Mouse (Mus musculus) kidney, adult 2 months (tissue): ENCODE data around the gene Fam53b. TPM values are rescaled to one million over a fixed set of nuclear protein-coding genes. Genes with fewer than 3 reads are reported as not detected.

Source experiments
- DNase-seq: peaks from one replicate; pipeline ENCODE4 v3.0.0; 2021
- H3K27ac ChIP-seq: fragments of 200-500 bp; 2 replicates; pipeline ENCODE4 v1.5.1; 2012; ENCODE audit warnings: low read depth, low read length, control low read depth, inconsistent platforms; ENCODE audit not compliant: insufficient read depth
- H3K27me3 ChIP-seq: fragments of 200-500 bp; replicated peaks from 2 replicates; pipeline ENCODE4 v1.6.1; 2012; ENCODE audit warnings: mild to moderate bottlenecking, moderate library complexity, low read length, inconsistent platforms; ENCODE audit not compliant: control insufficient read depth, insufficient read depth
- H3K36me3 ChIP-seq: fragments of 200-500 bp; 2 replicates; pipeline ENCODE4 v1.6.1; 2012; ENCODE audit warnings: mild to moderate bottlenecking, moderate library complexity, low read length, inconsistent platforms; ENCODE audit not compliant: control insufficient read depth, insufficient read depth
- H3K4me1 ChIP-seq: fragments of 200-500 bp; 2 replicates; pipeline ENCODE4 v1.6.1; 2011; ENCODE audit warnings: low read length; ENCODE audit not compliant: control insufficient read depth, insufficient read depth
- H3K4me3 ChIP-seq: fragments of 200-500 bp; 2 replicates; pipeline ENCODE4 v1.5.1; 2011; ENCODE audit warnings: mild to moderate bottlenecking, low read depth, low read length, control low read depth; ENCODE audit not compliant: insufficient read depth
- CTCF ChIP-seq: fragments of 200-500 bp; conservative IDR thresholded peaks from 2 replicates; pipeline ENCODE4 v1.5.1; 2011; ENCODE audit warnings: low read depth, mild to moderate bottlenecking, control low read depth, low read length, moderate library complexity, mixed read lengths; ENCODE audit not compliant: insufficient read depth, insufficient read length
- POLR2A ChIP-seq: fragments of 200-500 bp; IDR thresholded peaks from one replicate; pipeline ENCODE4 v1.6.1; 2011; ENCODE audit warnings: low read depth, low read length, control low read depth
- WGBS: fragments of 180-500 bp; shearing (Covaris S2); methylation state at CpG from one replicate; pipeline ENCODE4 v1.1.7; 2018; 5-methylcytosine and 5-hydroxymethylcytosine counted together
- polyA plus RNA-seq: library from polyadenylated mRNA; depleted of rRNA; stranded (reverse); fragments of >200 nt; gene quantifications from 2 replicates; pipeline ENCODE4 v1.2.3, GENCODE M21; 2012

Fam53b gene
- polyA plus RNA-seq, 1 experiment, result 29.3 TPM

DNA sequence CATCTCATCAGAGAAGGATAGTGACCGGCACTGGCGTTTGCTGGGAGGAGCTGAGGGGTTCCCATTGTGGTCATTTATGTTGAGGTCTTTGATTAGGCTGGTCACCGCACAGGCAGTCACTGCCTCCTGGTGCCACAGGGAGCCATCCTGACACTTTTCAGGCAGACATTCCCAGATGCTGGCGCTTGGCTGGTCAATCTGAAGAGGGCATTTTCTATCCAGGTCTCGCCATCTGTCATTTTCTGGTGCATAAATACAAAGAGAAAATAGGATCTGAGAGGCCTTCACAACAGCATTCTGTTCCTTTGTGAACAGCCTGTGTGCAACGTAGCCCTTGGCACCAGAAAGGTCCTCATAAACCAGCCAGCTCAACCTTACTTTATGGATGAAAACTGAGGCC is 53.8 kb downstream of the Fam53b start:
- peaks cover 6% of the 10 kb centered on the region; the same call in 1 of the 2 replicates for H3K4me1 ChIP-seq
- TF ChIP-seq CTCF, result no peak
- no peak for TF ChIP-seq POLR2A
- no peaks in the 10 kb centered on the region for H3K27me3 ChIP-seq
- DNase-seq, result no peak
- no peak overlapping the region for H3K27ac ChIP-seq
- no peak overlapping the region for H3K4me3 ChIP-seq
- peaks cover 3% of the 10 kb centered on the region for H3K36me3 ChIP-seq
- WGBS, result 96% methylated on average over 6 of the region's 6 CpGs

DNA sequence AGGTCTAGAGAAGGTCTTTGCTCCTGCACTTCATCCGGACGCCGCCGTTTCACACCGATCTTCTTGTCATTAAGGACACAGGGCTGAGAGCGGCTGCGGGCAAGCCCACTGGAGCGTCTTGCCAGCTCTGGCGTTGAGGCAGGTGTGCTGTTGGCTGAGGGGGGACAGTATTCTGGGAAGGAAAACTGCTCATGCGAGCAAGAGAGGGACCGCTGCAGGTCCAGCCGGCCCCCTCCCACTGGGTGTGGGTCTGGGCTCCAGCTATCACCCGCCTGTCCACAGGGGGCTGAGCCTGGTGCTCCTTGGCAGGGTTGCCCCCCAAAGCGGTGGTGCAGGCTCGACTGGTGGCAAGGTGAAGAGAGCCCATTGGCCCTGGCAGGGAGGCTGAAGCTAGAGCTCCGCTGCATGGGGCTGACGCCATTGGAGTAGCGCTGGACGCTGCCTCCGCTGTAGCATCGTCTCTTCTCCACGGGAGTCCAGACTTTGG is 54.2 kb downstream of the Fam53b start:
- Histone ChIP-seq H3K36me3 (peaks cover 3% of the 10 kb centered on the region), H3K27ac (no peak overlapping the region), H3K4me1 (peaks cover 6% of the 10 kb centered on the region; the same call in 1 of the 2 replicates), H3K27me3 (no peaks in the 10 kb centered on the region), H3K4me3 (no peak overlapping the region)
- TF ChIP-seq CTCF (no peak), POLR2A (no peak)
- DNase-seq, result no peak
- 89% methylated on average over 22 of the region's 22 CpGs for WGBS

DNA sequence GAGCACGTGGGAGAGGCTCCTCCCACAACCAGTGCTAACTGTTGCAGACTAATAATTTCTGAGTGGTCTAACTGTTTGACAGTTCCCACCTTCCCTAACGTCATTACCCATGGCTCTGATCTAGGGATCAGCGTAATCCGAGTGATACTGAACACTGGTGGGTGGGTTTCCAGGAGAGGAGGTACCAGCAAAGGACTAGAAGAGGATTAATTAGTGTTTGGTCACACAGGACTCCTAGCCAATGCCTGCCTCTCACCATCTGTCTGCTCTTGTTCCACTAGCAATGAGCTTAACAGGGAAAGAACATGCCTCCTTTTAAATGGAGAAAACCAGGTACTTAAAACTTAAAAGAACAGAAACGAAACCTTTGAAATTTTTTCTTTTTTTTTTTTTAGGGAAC is 54.8 kb downstream of the Fam53b start:
- no peak for DNase-seq
- Histone ChIP-seq H3K27ac (no peak overlapping the region), H3K4me1 (peaks cover 6% of the 10 kb centered on the region; the same call in 1 of the 2 replicates), H3K27me3 (no peaks in the 10 kb centered on the region), H3K36me3 (peaks cover 3% of the 10 kb centered on the region), H3K4me3 (no peak overlapping the region)
- WGBS, result 79% methylated on average over 5 of the region's 5 CpGs
- TF ChIP-seq POLR2A (no peak), CTCF (no peak)

DNA sequence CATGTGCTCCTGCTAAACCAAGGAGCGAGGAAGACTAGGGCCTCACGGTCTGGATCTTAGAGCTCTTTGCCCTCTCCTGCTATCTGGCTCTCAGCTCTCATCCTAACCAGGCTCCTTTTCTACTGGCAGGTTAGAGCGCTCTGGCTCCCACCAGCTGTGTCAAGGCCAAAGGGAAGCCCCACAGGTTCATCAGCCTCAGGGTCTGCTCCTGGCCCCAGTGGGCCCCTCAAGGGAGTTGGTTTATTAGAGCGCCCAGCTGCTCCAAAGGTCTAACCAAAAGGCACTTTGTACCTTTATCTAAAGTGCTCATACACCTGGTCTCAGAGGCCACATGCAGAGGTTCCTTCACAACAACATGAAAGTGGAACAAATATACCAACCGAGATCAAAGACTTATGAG is 57.4 kb downstream of the Fam53b start:
- no peak for DNase-seq
- WGBS, result 84% methylated on average over 5 of the region's 5 CpGs
- Histone ChIP-seq H3K27me3 (no peaks in the 10 kb centered on the region), H3K27ac (no peak overlapping the region), H3K4me3 (no peak overlapping the region), H3K36me3 (peaks cover 3% of the 10 kb centered on the region), H3K4me1 (peaks cover 17% of the 10 kb centered on the region)
- TF ChIP-seq CTCF (no peak), POLR2A (no peak)

DNA sequence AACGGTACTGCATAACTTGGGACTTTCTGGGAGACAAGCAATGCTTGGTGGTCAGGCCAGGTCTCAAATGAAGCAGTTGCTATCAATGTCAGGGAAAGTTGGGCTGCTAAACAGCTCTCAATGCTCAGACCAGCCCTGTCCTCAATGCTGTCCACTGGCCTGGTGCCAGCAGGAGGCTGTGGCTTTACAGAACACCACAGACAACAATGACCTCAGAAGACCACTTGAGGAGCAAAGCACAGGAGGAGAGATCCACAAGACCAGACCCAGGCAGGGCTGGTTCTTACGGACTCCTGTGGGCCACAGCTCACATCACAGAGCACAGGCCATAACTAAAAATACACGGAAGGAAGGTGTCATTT is 59.3 kb downstream of the Fam53b start:
- no peak for TF ChIP-seq CTCF
- TF ChIP-seq POLR2A, result no peak
- Histone ChIP-seq H3K27me3 (no peaks in the 10 kb centered on the region), H3K36me3 (peaks cover 3% of the 10 kb centered on the region), H3K4me1 (peaks cover 18% of the 10 kb centered on the region), H3K27ac (0 out of 2 replicates have a peak overlapping the region, but pooled peaks have one; percentile 2), H3K4me3 (no peak overlapping the region)
- 41% methylated on average over 3 of the region's 3 CpGs for WGBS
- DNase-seq, result no peak

DNA sequence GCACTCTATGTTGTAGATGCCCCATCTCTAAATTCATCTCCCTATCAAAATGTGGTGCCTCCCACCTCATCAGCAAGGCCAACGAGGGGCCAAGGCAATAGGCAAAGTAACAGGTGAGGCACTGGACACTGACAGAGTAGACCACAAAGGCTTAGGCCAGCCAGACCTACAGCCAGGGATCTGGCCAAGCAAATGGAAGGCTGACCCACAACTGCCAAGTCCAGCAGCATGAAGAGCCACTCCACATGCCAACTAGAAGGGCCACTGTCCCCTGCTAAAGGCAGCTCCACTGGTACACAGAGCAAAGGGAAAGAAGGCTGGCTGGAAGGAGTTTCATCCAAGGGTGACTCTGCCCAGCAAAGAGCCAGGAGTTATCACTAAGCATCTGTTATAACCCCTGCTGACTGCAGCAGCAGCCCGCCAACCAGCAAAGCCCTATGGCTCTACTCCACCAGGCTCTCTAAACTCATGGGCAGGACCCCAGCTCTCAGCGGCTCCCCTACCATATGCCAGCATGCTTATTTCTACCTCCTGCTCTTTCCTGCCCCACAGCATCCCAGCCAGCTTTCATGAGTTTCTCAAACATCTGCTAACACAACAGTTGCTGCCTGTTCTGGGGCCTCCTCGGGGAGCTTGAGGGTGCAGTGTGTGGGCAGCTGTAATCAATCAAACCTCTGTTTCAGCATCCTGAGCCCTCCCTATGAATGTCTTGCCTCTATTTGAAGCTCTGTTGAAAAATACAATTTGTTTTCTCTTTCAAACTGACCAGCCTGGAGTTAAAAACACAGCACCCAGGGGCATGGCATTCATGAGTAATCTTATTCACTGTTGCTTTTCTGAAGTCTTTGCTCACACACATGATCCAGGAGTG is 59.9 kb downstream of the Fam53b start:
- Histone ChIP-seq H3K27ac (0 out of 2 replicates have a peak overlapping the region, but pooled peaks have one; percentile 2), H3K4me3 (no peak overlapping the region), H3K27me3 (no peaks in the 10 kb centered on the region), H3K36me3 (no peaks in the 10 kb centered on the region), H3K4me1 (peaks cover 18% of the 10 kb centered on the region)
- 72% methylated on average over 4 of the region's 4 CpGs for WGBS
- TF ChIP-seq POLR2A (no peak), CTCF (no peak)
- no peak for DNase-seq

DNA sequence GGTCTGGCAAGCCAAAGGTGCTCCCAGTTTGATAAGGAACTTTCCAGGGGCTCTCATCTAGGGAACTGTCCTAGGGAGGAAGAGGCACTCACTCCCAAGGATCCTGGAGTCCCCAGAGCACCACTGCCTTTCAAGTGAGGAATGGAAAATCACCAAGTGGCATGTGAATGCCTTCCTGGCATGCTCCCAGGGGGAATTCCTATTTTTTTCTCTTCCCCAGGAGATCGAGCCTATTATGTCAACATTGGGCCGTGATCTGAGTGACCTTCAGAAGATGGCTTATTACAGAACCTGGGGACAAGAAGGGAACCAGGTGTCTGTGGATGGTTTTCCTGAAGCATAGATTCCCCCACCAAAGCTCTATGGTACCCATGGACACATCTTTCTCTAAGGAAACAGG is 62.0 kb downstream of the Fam53b start:
- H3K4me1 ChIP-seq, result peaks cover 30% of the 10 kb centered on the region
- peak overlapping the region; percentile 94 for H3K27ac ChIP-seq
- DNase-seq, result peak; percentile 86
- 25% methylated on average over 2 of the region's 2 CpGs for whole genome bisulfite sequencing
- TF ChIP-seq CTCF, result no peak
- TF ChIP-seq POLR2A, result no peak
- no peaks in the 10 kb centered on the region for H3K36me3 ChIP-seq
- no peaks in the 10 kb centered on the region for H3K27me3 ChIP-seq
- no peak overlapping the region for H3K4me3 ChIP-seq
